Mouse (Mus musculus) liver, postnatal 0 days (tissue): Measurements from ENCODE around the gene Rps6ka4. TPM values are rescaled to one million over a fixed set of nuclear protein-coding genes. Genes with fewer than 3 reads are reported as not detected.
A peak's percentile ranks its signal among the peaks of the same experiment; 100 is the strongest.

ENCODE experiments used
- ATAC-seq: fragments of 200-750 bp; cut with Nextera tagmentation; 2 replicates; pipeline ENCODE4 v1.8.0; 2017; ENCODE audit warnings: mild to moderate bottlenecking, moderate library complexity
- DNase-seq: peaks from one replicate; pipeline ENCODE4 v3.0.0-alpha.2; 2016
- H3K27ac ChIP-seq: fragments of 300-500 bp; sonication (generic); 2 replicates; pipeline ENCODE4 v1.5.1; 2014; ENCODE audit warnings: antibody characterized with exemption, moderate library complexity, mild to moderate bottlenecking, low read depth
- H3K27me3 ChIP-seq: fragments of 300-500 bp; sonication (generic); 2 replicates; pipeline ENCODE4 v1.6.1; 2014; ENCODE audit warnings: low read length, control low read depth, mixed read lengths; ENCODE audit not compliant: insufficient read depth
- H3K36me3 ChIP-seq: fragments of 300-500 bp; sonication (generic); replicated peaks from 2 replicates; pipeline ENCODE4 v1.6.1; 2014; ENCODE audit warnings: mild to moderate bottlenecking, control low read depth, low read length, moderate library complexity, mixed read lengths; ENCODE audit not compliant: insufficient read depth
- H3K4me1 ChIP-seq: fragments of 300-500 bp; sonication (generic); 2 replicates; pipeline ENCODE4 v1.6.1; 2014; ENCODE audit warnings: antibody characterized with exemption, mild to moderate bottlenecking, control low read depth; ENCODE audit not compliant: insufficient read depth
- H3K4me2 ChIP-seq: fragments of 300-500 bp; sonication (generic); 2 replicates; pipeline ENCODE4 v1.6.1; 2014; ENCODE audit warnings: low read depth, mild to moderate bottlenecking, low read length, moderate library complexity, mixed read lengths
- H3K4me3 ChIP-seq: fragments of 300-500 bp; sonication (generic); 2 replicates; pipeline ENCODE4 v1.5.1; 2014; ENCODE audit warnings: low read depth, low read length
- H3K9ac ChIP-seq: fragments of 300-500 bp; sonication (generic); replicated peaks from 2 replicates; pipeline ENCODE4 v1.6.1; 2014; ENCODE audit warnings: mild to moderate bottlenecking, moderate library complexity
- H3K9me3 ChIP-seq: fragments of 300-500 bp; sonication (generic); 2 replicates; pipeline ENCODE4 v1.6.1; 2016; ENCODE audit warnings: mild to moderate bottlenecking, control low read depth, low read length, mixed read lengths
- CTCF ChIP-seq: sonication (generic); IDR thresholded peaks from 2 replicates; pipeline ENCODE4 v1.5.1; 2016; ENCODE audit warnings: antibody characterized with exemption, low read depth
- EP300 ChIP-seq: IDR thresholded peaks from 2 replicates; pipeline ENCODE4 v1.6.1; 2016; ENCODE audit warnings: antibody characterized with exemption, low read depth, mild to moderate bottlenecking
- WGBS: fragments of 180-500 bp; shearing (Covaris S2); extraction: QIAGEN DNeasy Blood & Tissue Kit; methylation state at CpG from one replicate; pipeline ENCODE4 v1.1.7; 2014; ENCODE audit not compliant: insufficient replicate concordance; 5-methylcytosine and 5-hydroxymethylcytosine counted together
- polyA plus RNA-seq: library from polyadenylated mRNA; unstranded; fragments of >200 nt; fragmentation: Nextera tagmentation; extraction: Ambion mirVana; gene quantifications from 2 replicates; pipeline ENCODE4 v1.2.1, GENCODE M21; 2015

Gene Rps6ka4
- polyA plus RNA-seq, 1 experiment from 2014 or later: 5.2 TPM

DNA sequence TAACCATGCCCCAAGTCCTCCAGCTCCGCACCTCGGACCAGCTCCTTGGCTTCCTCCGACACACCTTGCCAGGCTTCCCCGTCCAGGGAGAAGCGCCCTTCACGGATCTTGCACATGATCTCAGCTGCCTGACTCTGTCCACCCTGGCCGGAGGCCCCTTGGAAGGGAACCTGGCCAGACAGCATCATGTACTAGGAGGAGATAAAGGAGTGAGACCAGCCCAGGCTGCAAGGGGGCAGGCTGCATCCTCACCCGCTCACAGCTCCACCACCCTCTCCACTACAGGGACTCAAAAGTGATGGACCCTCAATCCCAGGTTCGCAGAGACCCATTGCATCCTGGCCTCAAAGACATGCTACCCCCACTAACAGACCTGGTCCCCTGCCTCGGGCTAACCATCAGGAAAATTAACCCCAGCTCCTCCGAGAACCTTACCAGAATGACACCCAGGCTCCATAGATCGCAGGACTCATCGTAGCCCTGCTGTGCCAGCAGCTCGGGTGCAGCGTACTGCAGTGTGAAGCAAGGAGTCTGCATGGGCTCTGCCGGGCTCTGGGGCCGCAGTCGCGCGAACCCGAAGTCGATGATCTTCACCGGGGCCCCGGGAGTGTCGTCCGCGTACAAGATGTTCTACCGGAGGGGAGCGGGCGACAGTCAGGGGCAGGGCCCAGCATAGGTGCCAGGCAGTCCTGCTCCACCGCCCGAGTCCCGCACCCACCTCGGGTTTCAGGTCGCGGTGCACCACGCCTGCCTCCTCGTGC is 9.7 kb downstream of the Rps6ka4 start:
- H3K9ac ChIP-seq: no peak overlapping the region
- ATAC-seq (no peak), DNase-seq (no peak)
- no peak overlapping the region for H3K27ac ChIP-seq
- no peak for TF ChIP-seq EP300
- TF ChIP-seq CTCF: no peak
- no peaks in the 10 kb centered on the region for H3K9me3 ChIP-seq
- 39% methylated on average over 38 of the region's 38 CpGs for WGBS
- H3K4me1 ChIP-seq: no peaks in the 10 kb centered on the region; the same call in 1 of the 2 replicates
- peaks cover 27% of the 10 kb centered on the region for H3K27me3 ChIP-seq
- no peak overlapping the region for H3K4me3 ChIP-seq
- H3K36me3 ChIP-seq: peaks cover 3% of the 10 kb centered on the region
- H3K4me2 ChIP-seq: no peak overlapping the region

DNA sequence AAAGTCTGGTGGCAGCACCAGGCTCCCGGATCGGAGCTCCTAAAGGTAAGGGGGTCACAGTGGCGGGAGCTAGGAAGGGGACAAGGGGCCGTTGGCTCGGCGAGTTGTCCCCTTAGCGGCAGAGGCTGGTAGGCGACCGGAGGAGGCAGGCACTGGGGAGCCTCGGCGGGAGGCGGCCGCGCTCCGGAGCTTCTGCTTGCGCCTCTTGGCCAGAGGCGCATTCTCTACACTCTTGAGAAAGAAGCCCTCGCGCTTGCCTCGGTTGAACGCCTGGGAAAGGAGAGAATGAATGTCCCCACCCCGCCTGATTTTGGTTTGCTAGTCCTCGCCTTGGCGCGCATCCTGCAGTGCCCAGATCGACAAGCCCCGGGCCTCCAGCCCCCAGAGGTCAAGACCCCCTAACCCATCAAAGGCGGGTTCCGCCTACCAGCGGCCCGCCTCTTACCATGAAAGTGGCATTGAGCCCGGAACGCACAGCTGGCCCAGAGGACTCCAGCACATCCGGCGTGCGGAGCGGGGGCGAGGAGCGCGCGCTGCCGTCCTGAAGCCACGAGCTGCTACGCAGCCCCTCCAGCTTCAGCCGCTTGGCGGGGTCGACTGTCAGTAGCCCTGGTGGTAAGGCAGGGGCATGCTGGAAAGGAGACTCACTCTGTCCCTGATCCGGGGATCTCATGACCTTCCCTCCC is 10.4 kb downstream of the Rps6ka4 start:
- H3K27ac ChIP-seq: no peak overlapping the region
- peaks cover 3% of the 10 kb centered on the region for H3K36me3 ChIP-seq
- DNase-seq: no peak
- WGBS: 26% methylated on average over 47 of the region's 48 CpGs
- no peak overlapping the region for H3K4me2 ChIP-seq
- H3K9ac ChIP-seq: no peak overlapping the region
- no peaks in the 10 kb centered on the region for H3K9me3 ChIP-seq
- H3K4me3 ChIP-seq: no peak overlapping the region
- no peak for ATAC-seq
- TF ChIP-seq CTCF (no peak), EP300 (no peak)
- peaks cover 27% of the 10 kb centered on the region for H3K27me3 ChIP-seq
- H3K4me1 ChIP-seq: no peaks in the 10 kb centered on the region; the same call in 1 of the 2 replicates

GRCm38 (mm10) chr19:6829069-6829468 is 11.4 kb downstream of the Rps6ka4 start:
- ATAC-seq: no peak
- Histone ChIP-seq H3K4me3 (no peak overlapping the region), H3K27ac (no peak overlapping the region), H3K9ac (no peak overlapping the region), H3K4me1 (no peaks in the 10 kb centered on the region; the same call in 1 of the 2 replicates), H3K27me3 (peaks cover 27% of the 10 kb centered on the region), H3K4me2 (no peak overlapping the region), H3K36me3 (peaks cover 3% of the 10 kb centered on the region), H3K9me3 (no peaks in the 10 kb centered on the region)
- no peak for DNase-seq
- TF ChIP-seq EP300 (no peak), CTCF (peak; percentile 37)
- WGBS: 47% methylated on average over 3 of the region's 3 CpGs

DNA sequence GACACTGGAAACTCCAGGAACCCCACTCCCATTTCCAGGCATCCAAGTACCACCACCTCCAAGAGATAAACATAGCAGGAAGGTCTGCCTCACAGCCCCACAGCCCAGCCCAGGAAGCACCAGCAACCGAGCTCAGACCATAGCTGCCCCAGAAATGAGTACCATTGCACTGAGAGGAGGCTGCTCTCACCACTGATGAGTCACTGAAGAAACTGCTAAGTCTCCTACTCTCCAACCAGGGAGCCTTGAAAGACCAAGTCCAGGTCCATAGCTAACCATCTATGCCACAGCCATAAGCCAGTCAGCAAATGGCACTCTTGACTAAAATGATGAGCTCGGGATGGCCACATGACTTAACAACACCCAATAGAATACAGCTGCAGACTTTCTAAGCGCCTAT is 13.8 kb downstream of the Rps6ka4 start:
- WGBS: 59% methylated on average over 3 of the region's 3 CpGs
- peaks cover 23% of the 10 kb centered on the region for H3K27me3 ChIP-seq
- no peak for DNase-seq
- no peak overlapping the region for H3K9ac ChIP-seq
- H3K4me2 ChIP-seq: no peak overlapping the region
- H3K4me1 ChIP-seq: no peaks in the 10 kb centered on the region
- H3K4me3 ChIP-seq: no peak overlapping the region
- ATAC-seq: no peak
- no peak for TF ChIP-seq CTCF
- no peak for TF ChIP-seq EP300
- no peaks in the 10 kb centered on the region; the same call in 1 of the 2 replicates for H3K36me3 ChIP-seq
- H3K27ac ChIP-seq: no peak overlapping the region
- H3K9me3 ChIP-seq: no peaks in the 10 kb centered on the region

GRCm38 (mm10) chr19:6825384-6825783 is 15.1 kb downstream of the Rps6ka4 start:
- TF ChIP-seq CTCF: no peak
- no peak for TF ChIP-seq EP300
- Histone ChIP-seq H3K27ac (no peak overlapping the region), H3K9me3 (no peaks in the 10 kb centered on the region), H3K27me3 (peaks cover 15% of the 10 kb centered on the region), H3K4me1 (no peaks in the 10 kb centered on the region), H3K36me3 (no peaks in the 10 kb centered on the region), H3K9ac (no peak overlapping the region), H3K4me2 (no peak overlapping the region), H3K4me3 (no peak overlapping the region)
- DNase-seq (no peak), ATAC-seq (no peak)
- WGBS: 74% methylated on average over 6 of the region's 6 CpGs

DNA sequence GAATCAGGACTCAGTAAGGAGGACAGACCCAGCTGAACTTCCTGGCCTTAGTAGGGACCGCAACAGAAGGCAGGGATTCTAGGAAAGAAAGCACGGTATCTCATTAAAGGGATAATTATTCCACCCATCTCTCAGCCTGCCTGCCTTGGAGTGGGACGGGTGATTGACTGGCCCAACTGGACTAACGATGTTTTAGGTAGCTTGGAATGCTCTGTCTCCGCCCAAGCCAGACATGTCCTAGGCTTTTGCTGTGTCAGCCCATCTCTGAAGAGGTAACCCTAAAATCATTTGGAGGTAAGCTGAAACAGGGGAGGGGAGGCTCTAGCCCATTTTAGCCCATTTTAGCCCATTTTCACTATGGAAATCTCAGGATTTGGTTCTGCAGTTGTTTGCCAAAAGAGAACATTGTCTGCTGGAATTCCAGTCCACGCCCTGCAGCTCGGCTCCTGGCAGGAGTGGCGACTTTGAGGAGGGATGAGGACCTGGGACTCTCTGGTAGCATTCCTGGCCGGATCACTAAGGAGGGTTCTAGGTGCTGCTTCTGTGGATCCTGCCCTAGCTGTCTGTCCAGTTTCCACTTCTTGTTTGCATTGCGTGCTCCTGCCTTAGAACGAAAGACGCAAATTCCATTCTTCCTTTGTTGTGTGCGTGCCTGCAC is 19.8 kb downstream of the Rps6ka4 start:
- WGBS: 78% methylated on average over 13 of the region's 13 CpGs

More for the DNA sequence above, 19.8 kb downstream of the Rps6ka4 start:
- H3K27ac ChIP-seq: no peak overlapping the region
- H3K9ac ChIP-seq: no peak overlapping the region
- no peaks in the 10 kb centered on the region for H3K36me3 ChIP-seq
- H3K4me2 ChIP-seq: no peak overlapping the region
- no peak overlapping the region for H3K4me3 ChIP-seq
- TF ChIP-seq CTCF: no peak
- TF ChIP-seq EP300: no peak
- no peaks in the 10 kb centered on the region for H3K4me1 ChIP-seq
- no peaks in the 10 kb centered on the region for H3K27me3 ChIP-seq
- ATAC-seq (no peak), DNase-seq (no peak)
- no peaks in the 10 kb centered on the region for H3K9me3 ChIP-seq
